Mouse (Mus musculus) adrenal gland, adult 18-20 months (tissue): ENCODE results near the gene Suv39h2. TPM values are rescaled to one million over a fixed set of nuclear protein-coding genes. Genes with fewer than 3 reads are reported as not detected.

Source experiments
- DNase-seq, 2 experiments: peaks; one replicate each; pipeline ENCODE4 v3.0.0; 2021 to 2022; ENCODE audit warnings: low spot score in 2 of 2
- long read RNA-seq, 2 experiments: library from polyadenylated mRNA; stranded (forward); transcript quantifications; one replicate each; pipeline ENCODE4 v2.0.0; 2021
- total RNA-seq, 2 experiments: library from RNA; stranded (reverse); gene quantifications; 1 replicate in 1 of 2; 2 replicates in 1 of 2; pipeline ENCODE4 v1.2.3; 2021

Gene Suv39h2
- total RNA-seq = 1 to 10 TPM; 1.5 to 2.0 TPM
- long read RNA-seq, experiment 1, partial matches to known transcripts = 0 of 1 reads
- long read RNA-seq, experiment 1, other reads (novel, unspliced or antisense) = 1 of 1 reads
- long read RNA-seq, experiment 2, full-length matches to known transcripts = 3 of 5 reads
- long read RNA-seq, experiment 2, partial matches to known transcripts = 2 of 5 reads
- long read RNA-seq, experiment 2, other reads (novel, unspliced or antisense) = 0 of 5 reads

DNA sequence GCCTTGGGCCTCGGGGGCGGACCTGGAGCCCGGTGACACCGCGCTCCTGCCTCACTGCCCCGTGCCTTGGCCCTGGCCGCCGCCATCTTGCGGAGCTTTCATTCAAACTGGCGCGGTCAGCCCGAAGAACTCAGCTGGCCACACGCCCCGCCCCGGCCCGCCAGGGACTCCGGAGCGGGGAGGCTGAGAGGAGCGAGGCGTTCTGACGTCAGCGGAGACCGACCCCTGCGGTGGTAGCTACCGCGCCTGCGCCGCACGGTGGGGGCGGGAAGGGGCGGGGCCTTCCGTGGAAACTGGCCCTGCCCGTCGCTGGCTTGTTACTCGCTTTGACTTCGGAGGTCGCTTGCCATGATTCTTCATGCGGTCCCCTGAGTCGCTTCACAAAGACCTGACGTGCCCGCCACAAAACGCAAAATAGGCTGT lies at the start of gene Suv39h2:
TSS of gene Suv39h2 (minus strand) at position 171 of the 423 bp plus-strand sequence.
- peak; percentile 98 for DNase-seq

DNA sequence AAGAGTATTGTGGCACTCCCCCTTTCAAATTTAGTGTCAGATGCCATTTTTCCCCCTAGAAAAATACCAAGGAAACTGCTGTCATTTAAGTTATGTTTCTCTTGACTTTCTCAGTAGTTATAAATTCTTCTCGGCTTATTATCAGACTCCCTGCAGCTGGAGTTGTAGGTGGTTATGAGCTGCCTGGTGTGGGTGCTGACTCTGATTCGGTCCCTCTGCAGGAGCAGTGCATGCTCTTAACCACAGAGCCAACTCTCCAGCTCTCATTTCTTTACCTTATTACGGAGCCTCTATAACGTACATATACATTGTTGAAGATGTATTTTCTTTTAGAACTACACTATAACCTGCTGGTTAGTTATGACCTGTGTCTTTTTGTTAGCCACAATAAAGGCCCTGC lies 47.7 kb upstream of the Suv39h2 start:
- DNase-seq = no peak

DNA sequence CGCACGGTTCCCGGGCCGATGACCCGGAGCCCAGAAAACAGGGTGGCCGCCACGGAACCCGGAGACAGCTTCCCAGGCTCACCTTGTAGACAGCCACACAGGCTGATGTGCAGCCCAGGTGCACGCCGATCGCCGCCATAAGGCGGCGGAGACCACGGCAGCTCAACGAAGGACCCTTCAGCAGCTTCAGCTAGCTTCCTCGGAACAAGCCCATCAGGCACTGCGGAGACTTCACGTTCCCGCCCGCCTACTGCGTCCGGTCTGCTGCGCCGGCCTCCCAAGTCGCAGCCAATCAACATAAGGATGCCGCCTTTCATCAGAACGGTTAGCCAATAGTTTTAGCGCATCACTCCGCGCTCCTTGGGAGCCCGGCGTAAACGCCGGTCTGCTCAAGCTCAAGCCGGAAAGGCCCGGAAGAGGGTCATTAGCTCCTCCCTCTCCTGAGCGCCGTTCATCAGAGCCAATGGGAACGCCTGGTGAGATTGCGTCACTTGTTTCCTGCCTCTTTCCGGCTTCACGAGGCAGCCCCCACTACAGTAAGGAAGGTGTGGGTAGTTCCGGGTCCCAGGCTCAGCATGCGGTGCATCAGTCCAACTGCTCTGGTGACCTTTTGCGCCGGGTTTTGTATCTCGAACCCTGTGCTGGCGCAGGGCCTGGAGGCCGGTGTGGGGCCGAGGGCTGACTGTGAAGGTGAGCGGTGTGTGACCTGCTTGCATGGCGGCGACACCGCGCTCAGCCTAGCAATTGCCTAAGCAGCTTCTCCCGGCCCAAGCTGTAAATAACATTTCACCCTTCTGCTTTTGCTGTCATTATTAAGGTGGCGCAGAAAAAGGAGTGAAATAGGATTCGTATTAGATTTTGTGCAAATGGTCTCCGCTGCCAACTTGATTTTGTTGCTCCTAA lies 38.0 kb upstream of the Suv39h2 start, which contains the start of the genes Gm45902, Hspa14 and Cdnf:
TSS of gene Gm45902 (minus strand) at position 239 of the 903 bp plus-strand sequence.
TSS of gene Hspa14 (minus strand) at position 263 of the 903 bp plus-strand sequence.
TSS of gene Cdnf (plus strand) at position 479 of the 903 bp plus-strand sequence.
- DNase-seq = peak; percentile 83 to 87

DNA sequence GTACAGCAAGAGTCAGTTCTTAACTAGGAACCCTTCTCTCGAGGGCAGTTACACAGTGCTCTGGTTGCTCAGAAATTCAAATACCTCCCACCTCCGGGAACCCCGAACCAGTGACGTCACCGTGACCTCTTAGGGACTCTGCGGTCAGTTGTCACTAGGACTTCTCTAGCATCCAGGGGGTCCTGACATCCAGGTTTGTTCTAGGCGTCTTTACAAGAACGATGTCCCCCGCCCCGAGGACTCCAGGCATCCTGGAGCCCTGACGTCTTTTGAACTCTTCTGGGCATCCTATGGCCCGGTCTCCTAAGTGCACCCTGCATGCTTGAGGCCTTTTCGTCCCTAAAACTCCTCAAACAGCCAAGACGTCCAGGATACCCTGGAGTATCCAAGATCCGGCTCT lies 37.2 kb upstream of the Suv39h2 start:
- peak in 1 of 2 experiments; percentile 7 for DNase-seq

DNA sequence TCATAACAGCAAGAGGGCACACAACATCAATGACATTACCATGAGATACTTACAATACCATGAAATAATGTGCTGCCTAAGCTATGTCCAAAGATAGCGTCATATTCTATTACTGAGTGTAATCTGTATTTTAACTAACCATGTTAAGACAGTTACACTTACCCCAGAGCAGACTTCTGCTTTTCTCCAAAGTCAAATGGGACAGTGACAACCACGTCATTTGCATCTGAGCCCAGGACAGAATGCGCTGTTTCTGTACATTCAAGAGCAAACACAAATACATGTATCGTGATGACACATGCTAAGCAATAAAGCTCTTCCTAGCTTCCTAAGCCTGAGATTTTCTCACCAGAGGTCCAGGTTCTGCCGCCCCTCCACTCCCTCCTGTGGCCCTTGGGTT lies 26.1 kb upstream of the Suv39h2 start:
- no peak for DNase-seq

DNA sequence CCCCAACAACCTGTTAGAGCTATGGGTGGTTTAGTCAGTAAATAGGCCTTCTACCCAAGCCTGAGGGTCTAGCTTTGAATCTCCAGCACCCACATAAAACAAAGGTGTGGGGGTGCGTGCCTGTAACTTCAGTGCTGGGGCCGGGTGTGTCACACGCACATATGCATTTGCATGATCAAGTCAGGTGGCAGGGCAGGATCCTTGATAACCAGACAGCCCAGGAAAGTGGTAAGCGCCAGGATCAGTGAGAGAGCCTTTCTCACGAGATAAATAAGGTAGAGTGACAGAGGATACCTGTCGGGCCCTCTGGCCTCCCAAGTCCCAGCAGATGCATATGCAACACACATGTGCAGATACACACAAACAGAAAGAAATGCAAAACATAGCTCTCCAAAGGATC lies 24.7 kb upstream of the Suv39h2 start:
- DNase-seq = no peak

DNA sequence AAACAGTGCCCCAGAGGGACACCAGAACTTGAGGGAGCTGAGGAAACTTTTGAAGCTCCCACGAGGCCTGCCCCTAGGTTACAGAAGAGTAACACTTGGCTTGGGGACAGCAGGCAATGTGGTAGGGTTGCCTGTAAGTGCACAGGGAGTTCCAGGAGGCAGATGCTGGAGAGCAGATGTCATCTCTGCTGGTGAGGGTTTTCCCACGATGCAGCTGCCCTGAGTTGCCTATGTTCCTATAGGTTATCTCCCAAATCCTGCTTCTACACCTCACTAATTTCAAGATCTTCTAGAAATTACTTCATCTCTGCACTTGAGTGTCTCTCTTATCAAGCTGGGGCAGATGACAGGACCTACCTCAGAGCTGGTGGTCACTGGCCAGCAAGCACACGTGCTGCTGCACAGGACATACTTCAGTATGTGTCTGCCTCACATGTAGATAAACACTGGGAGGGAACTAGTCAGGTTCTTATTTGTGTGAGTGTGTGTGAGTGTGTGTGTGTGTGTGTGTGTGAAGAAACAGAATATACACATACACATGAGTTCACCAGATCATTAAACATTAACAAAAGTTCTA lies 19.1 kb upstream of the Suv39h2 start:
- no peak for DNase-seq

DNA sequence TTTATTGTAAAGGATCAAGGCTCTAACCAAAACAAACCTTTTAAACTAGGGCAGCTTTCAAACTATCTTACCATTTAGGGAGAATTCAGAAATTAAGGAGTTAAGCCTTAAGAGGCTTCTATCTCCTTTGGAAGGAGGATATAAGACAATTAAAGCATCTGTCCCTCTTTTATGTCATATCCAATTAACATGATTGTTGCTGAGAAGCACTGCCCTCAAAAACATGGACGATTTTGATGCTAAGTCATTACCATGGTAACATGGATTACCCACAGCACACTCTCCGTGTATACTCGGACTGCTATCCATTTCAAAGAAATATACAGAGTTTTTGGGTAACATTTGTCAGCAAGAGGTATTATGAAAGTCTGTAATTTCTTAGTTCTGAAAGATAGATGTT lies 15.0 kb upstream of the Suv39h2 start:
- DNase-seq = no peak

DNA sequence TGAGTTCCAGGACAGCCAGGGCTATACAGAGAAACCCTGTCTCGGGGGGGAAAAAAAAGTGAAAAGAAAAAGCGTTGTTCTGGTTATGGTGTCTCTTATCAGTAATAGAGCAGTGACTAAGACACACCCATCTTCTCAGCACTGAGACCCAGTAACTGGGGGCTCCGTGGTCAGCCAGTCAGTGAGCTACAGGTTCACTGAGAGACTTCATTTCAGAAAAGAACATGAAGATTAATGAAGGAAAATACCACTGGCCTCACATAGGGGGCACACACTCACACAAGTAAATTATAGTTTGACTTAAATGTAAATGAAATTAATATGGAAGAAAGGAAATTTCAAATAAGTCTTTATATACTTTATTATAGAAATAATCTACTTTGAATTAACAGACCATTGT lies 5.4 kb upstream of the Suv39h2 start:
- no peak for DNase-seq

DNA sequence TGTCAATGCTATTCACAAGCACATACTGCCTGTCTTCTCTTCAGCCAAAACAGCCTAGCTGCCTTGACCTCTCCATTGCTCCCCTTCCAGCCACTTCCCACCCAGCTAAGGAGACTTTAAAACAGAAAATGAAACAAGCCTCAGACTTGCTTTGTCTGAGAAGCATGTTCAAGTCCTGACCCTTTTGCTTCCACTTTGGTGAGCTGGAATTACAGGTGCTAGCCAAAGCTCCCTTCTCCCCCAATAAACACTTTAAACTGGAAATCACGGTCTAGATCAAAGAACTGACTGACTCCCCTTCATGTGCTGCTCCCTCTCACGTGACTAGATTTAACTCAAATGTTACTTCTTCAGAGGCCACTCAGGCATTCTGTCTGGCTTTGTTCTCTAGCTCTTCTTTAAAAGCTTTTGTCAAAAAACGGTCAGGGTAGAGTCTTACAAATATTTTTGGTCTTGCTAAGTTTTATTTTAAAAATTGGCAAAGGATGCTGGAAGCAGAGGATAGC lies 968 bp upstream of the Suv39h2 start:
- no peak for DNase-seq

DNA sequence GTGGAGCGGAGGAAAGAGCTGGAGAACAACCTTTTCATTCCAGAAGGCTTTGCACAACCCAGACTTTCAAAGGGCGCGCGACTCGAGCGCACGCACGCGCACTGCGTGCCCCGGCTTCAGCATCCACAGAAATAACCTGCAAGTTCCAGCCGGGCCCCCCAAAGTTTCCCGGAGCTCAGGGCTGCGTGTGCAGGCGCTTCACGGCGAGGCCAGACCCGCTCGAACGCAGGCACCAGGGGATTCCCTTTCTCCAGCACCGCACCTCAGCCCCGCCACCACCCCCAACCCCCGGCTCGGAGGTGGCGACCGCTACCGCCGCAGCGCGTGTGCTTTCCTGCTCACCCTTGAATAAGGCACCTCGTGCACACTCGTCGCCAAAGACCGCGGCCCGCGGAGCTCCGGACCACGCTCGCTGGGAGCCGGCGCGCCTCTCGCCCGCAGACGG lies 448 bp downstream of the Suv39h2 start:
- DNase-seq = peak; percentile 56 to 57

DNA sequence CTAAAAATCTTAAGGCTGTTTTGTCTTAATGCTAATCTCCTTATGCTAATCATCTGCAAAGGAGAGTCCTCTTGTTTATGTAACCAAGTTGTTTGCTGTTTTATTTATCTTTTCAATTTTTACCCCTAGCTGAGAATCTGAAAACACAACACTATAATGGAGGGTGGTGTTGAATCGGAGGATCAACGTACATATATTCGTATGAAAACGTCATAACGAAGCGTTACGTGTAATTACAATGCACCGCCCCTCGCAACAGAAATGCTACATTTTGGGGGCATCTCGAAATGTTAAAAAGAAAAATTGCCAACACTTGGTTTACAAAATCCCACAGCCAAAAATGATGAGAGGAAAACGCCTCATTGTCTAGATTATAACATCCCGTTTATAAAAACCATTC lies 940 bp downstream of the Suv39h2 start:
- DNase-seq = no peak

DNA sequence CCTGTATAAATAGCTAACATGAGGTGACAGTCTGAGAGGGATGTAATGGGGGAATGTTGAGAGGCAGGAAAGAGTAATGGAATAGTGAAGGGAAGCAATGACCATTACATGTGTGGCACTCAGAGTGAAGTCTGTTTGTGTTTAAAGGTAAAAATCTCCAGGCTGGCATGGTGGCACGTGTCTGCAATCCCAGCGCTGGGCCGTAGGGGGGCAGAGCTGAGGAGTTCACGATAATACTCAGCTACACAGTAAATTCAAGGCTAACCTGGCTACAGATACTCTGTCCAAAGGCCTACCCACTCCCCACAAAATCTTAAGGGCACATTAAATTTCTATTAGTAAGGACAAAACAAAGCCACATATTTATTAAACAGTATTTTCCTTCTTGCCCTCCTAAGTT lies 18.2 kb downstream of the Suv39h2 start:
- no peak for DNase-seq

DNA sequence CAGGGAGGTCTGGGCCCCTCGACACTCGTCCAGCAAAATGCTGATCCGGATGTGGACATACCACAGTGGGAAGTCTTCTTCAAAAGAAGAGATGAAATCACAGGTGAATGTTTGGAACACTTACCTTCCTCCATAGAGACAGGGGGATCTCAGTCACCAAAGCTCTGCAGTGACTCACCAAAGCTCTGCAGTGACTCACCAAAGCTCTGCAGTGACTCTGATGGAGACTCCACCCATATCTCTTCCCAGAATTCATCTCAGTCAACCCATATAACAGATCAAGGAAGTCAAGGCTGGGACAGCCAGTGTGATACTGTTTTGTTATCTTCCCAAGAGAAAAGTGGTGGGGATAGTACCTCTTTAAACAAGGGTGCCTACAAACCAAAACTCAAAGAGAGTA lies 21.7 kb downstream of the Suv39h2 start:
- DNase-seq = no peak

DNA sequence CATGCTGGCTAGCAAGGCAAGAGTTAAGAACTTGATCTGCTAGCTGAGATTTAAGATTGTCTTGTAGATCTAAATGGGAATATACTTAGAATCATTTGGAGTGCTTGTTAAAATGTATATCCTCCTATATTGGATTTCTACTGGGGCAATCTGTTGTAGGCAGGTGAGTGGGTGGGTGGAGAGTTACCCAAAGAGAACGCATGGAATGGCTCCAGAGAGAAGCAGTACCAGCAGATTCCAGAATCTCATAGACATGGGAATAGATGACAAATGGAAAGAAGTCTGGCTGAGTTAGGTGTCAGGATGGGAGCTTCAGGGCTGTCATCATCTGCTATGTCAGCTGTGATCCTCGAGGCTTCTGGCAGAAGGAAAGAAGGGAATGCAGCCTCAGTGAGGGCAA lies 25.4 kb downstream of the Suv39h2 start:
- no peak for DNase-seq

DNA sequence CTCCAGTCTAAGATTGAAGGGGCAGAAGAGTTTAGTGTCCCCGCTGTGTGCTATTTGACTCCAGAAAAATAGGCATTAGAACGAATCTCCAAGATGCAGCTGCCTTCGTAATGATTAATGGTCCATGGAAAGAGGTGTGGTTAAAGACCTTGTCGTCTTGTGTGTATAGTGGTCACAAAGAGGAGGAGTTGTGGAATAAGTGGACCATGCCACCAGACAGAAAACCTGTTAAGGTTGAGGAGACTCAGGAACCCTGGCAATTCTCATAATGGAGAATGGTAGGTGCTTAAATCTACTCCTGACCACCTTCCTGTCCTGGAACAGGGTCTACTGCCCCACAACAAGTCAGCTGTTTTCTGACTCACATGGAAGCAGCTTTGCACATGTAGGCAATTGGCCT lies 28.8 kb downstream of the Suv39h2 start:
- no peak for DNase-seq

DNA sequence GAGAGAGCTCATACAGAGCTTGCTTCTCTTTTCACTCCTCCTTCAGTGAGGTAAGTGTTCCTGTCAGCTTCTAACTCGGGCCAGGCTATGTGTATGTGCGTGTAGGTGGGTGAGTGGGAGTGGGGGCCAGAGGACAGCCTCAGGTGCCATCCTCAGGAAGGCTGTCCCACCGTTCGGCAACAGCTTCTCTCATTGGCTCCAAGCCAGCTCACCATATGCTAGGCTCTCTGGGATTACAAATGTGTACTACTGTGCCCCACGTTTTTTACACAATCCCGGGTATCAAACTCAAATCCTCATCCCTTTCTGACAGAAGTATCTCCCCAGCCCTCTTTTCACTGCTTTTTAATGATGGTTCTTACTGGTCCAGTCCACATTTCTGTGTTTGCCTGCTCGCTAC lies 30.6 kb downstream of the Suv39h2 start:
- DNase-seq = no peak

DNA sequence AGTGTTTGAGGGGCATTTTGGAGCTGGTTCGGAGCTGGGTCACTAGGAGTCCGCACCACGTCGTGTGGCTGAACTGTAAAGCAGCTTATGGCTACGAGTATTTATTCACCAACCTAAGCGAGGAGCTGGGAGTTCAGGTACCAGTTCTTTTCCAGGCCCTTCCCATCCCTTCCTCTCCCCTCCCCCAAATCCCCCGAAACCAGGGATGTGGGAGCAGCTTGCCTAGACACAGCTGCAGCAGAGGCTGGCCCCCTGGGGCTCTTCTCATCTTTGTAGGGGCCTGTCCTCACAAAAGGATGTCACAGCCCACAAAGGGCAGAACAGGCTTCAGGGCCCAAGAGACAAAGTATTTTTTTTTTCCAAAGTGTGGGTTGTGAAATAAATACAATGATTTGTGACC lies 36.9 kb downstream of the Suv39h2 start:
- DNase-seq = no peak

DNA sequence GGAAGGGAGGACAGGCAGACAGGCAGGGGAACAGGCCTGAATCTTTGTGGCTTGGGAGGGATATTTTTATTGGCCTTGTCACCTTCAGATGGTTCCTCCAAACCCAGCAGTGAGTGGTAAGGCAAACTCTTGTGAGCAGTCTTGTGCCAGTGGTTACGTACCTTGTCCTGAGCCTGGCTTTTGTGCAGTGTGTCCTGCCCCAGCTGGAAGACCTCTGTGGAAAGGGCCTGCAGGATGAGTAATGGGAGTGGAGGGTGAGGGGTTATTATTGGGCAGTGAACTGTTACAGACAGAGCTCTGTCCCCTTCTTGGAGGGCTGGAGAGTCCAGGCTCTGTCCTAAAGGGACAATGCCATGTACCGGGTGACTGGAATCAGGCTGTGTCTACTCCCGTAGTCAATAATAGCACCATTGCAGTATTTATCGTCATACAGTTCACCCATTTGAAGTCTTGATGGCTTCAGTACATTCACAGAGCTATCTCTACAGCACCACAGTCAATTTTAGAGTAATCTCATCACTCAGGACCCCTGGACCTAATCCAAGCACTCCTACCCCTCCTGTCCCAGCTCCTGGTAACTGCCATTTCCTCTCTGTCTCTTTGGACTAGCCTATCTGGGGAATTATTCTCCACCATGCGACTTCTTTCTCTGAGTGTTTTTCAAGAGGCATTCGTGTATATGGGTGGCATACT lies 39.3 kb downstream of the Suv39h2 start:
- no peak for DNase-seq

DNA sequence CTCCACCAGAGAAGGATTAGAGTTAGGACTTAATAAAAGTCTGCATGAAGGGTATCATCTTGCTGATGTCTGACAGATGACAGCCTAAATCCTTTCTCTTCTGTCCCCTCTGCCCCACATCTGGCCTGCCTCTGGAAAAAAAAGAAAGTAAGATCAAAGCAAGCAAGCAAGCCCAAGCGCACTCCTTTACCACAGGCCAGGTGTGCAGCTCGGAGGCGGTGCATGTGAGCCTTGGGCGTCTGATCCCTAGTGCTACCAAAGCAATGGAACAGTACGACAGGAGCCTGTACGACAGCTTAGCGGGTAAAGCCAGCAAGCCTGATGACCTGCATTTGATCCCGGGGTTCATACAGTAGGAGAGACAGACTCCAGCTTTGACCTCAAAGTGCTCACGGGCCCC lies 43.9 kb downstream of the Suv39h2 start:
- DNase-seq = no peak

DNA sequence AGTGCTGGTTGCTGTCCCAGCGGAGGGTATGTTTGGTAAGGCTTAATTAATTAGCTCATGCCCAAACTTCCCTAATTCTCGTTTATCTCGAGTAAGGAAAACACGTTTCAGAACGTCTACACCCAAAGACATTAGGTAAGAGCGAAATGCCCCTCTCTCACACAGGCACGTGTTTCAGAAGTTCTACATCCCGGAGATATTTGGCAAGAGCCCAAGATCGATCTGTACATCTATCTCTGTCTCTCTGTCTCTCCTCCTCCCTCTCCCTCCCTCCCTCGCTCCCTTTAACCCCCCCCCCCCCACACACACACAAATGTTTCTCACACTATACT lies 50.3 kb downstream of the Suv39h2 start:
- DNase-seq = no peak
